ENCODE assay signal across 8 mouse cellular contexts in the genomic region with DNA sequence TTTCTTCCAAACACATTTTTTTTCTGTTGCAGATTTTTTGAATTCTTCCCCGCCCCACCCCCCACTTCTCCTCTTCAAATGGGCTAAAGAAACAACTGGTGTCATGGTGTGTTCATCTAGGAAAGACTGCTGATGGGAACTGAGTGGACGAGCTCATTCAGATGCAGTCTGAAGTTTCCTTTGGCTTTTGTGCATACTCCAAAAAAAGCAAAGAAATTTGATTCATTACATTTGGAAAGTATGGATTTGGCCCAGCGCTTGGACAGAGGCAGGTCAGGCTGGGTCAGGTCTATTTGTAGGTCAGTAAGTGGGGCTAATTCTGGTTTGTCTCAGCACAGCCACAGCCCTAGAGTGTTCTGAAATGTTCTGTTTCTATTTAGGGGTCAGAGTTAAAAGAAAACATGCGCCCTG.
DNase-seq lines count a peak whose midpoint lies in the region; ATAC-seq and TF ChIP-seq lines count a peak whose summit lies in the region.

No protein-coding gene starts in this region.

- H3K27ac ChIP-seq in hindbrain, embryonic 10.5 days: no peak overlapping the region
- no peak overlapping the region for H3K27ac ChIP-seq in hindbrain, postnatal 0 days

- H3K4me1 ChIP-seq in hindbrain, embryonic 10.5 days (replicated peaks): peaks cover 12% of the 10 kb centered on the region; the same call in 1 of the 2 replicates
- H3K4me1 ChIP-seq in hindbrain, postnatal 0 days (ENCODE audit: insufficient read depth, low read length): no peaks in the 10 kb centered on the region

- H3K36me3 ChIP-seq in hindbrain, embryonic 10.5 days: no peaks in the 10 kb centered on the region
- no peaks in the 10 kb centered on the region for H3K36me3 ChIP-seq in hindbrain, postnatal 0 days (ENCODE audit: insufficient read depth, low read length)

- H3K4me2 ChIP-seq in hindbrain, postnatal 0 days (ENCODE audit: low read depth, low read length): no peak overlapping the region

- ATAC-seq in hindbrain, postnatal 0 days: no peak

- no peak overlapping the region for H3K4me3 ChIP-seq in hindbrain, embryonic 10.5 days
- no peak overlapping the region for H3K4me3 ChIP-seq in hindbrain, postnatal 0 days (ENCODE audit: low read length)

- no peak for TF ChIP-seq CTCF in hindbrain, postnatal 0 days (IDR thresholded peaks at IDR 0.05; ENCODE audit: low read depth)

- no peak overlapping the region for H3K9ac ChIP-seq in hindbrain, postnatal 0 days (replicated peaks; ENCODE audit: low read length)

- peak; percentile 17 for DNase-seq in hindbrain, embryonic 10.5 days (ENCODE audit: low spot score)
- DNase-seq in hindbrain, postnatal 0 days (ENCODE audit: low spot score): no peak
- peak; percentile 96 for DNase-seq in heart, adult 11 months
- peak; percentile 27 to 56 for DNase-seq in kidney, adult 8-10 months
- peak; percentile 56 to 81 for DNase-seq in lung, postnatal 4 days
- DNase-seq in cerebellum, postnatal 4 days (ENCODE audit: low spot score in 2 of 2): no peak
- no peak for DNase-seq in spleen, adult 12 weeks (ENCODE audit: low spot score)
- no peak for DNase-seq in cerebellum, adult 8-10 months

- WGBS in hindbrain, embryonic 10.5 days: 50% methylated on average over 4 of the region's 4 CpGs
- WGBS in hindbrain, postnatal 0 days: 64% methylated on average over 4 of the region's 4 CpGs

- no peaks in the 10 kb centered on the region for H3K9me3 ChIP-seq in hindbrain, embryonic 10.5 days
- H3K9me3 ChIP-seq in hindbrain, postnatal 0 days (ENCODE audit: low read length): no peaks in the 10 kb centered on the region

- no peaks in the 10 kb centered on the region for H3K27me3 ChIP-seq in hindbrain, embryonic 10.5 days (ENCODE audit: insufficient read depth, poor library complexity, severe bottlenecking)
- no peaks in the 10 kb centered on the region for H3K27me3 ChIP-seq in hindbrain, postnatal 0 days (ENCODE audit: insufficient read depth, low read length)

Comparison
In these comparisons a context has a peak if more than half of its experiments do, and no peak if none do; other contexts are left out.
1. DNase-seq: peak in hindbrain, embryonic 10.5 days (single experiment), heart, adult 11 months (single experiment), kidney, adult 8-10 months (2 of 2) and lung, postnatal 4 days (2 of 2); none in hindbrain, postnatal 0 days (single experiment), cerebellum, postnatal 4 days (0 of 2), spleen, adult 12 weeks (single experiment) and cerebellum, adult 8-10 months (single experiment).